Mouse (Mus musculus): ENCODE measurements around the gene Trpm1.
"Not testable (repeated sequence)": the region's sequence is repeated elsewhere in the genome, so short reads cannot be mapped to it uniquely, and the experiment has no call there.

- TF ChIP-seq CTCF, EP300 (IDR thresholded peaks at IDR 0.05): not testable (repeated sequence)
Measured at GRCm38 (mm10) chr7:64125994-64126393, 27.6 kb upstream of the Trpm1 start.

Measured in lung, postnatal 0 days (tissue).